Mouse (Mus musculus) frontal cortex, postnatal 25 days (tissue): ENCODE data around the gene Btbd9.

Experiments
- DNase-seq, 2 experiments: peaks; one replicate each; pipeline ENCODE4 v3.0.0; 2022; ENCODE audit warnings: low spot score in 2 of 2

Gene Btbd9

DNA sequence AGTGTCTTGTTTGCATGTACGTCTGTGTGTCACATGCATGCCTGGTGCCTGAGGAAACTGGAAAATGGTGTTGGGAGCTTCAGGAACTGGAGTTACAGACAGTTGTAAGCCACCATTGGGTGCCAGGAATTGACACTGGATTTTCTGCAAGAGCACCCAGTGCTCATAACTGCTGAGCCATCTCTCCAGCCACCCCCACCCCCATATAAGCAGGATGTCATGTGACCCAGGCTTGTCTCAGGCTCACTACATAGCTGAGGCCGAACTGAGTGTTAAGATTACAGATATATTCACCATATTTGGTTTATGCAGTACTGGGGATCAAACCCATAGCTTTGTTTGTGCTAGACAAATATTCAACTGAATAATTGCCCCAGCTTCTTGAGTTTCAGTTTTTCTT is 394.2 kb downstream of the Btbd9 start:
- DNase-seq = no peak

- no peak for DNase-seq
These were observed 394.7 kb downstream of the Btbd9 start for GRCm38 (mm10) chr17:30181554-30181953.

GRCm38 (mm10) chr17:30180197-30180596 is 396.1 kb downstream of the Btbd9 start:
- DNase-seq = no peak

- DNase-seq = no peak
These were observed 397.9 kb downstream of the Btbd9 start for GRCm38 (mm10) chr17:30178402-30178801.

DNA sequence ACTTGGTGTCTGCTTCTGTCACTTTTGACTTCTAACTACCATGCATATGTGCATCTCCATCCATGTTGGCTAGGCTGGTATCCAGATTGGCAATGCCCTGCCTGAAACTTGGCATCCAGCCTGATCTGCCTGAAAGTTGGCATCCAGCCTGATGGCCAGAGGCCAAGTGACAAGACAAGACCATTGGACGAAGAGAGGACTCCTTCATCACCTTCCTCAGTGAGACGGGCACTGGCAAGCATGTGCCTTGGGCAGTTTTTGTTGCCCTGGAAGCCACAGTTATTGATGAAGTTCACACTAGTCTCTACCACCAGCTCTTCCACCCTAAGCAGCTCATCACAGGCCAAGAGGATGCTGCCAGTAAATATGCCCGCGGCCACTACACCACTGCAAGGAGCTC is 398.9 kb downstream of the Btbd9 start:
- DNase-seq = no peak
